Mouse (Mus musculus): ENCODE results near the gene Rdh16f2. TPM values are rescaled to one million over a fixed set of nuclear protein-coding genes. Genes with fewer than 3 reads are reported as not detected.

The Rdh16f2 gene
- polyA plus RNA-seq, 1 experiment from 2014 or later, result not detected

DNA sequence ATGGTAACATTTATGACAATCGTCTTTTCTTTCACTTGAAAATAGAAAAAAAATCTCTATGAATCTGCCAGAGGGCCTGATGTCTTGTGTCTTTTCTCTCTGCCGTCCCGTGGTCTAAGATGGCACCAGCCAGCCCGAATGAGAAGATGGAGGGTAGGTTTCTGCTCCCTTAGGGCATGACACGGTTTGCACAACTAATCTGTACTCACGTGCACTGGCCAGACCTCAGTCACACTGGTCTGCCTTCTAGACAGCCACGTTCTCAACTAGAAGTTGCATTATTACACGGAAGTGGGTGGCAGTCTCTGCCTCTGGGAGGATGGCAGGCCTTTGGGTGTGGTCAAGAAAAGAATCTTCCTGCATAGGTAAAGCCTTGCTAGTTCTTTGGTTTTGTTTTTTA, 56.8 kb downstream of the Rdh16f2 start:
- H3K4me3 ChIP-seq, result no peak overlapping the region
- WGBS, result 89% methylated on average over 8 of the region's 8 CpGs
- H3K4me2 ChIP-seq (replicated peaks), result no peak overlapping the region
- no peak overlapping the region for H3K27ac ChIP-seq (replicated peaks)
- no peaks in the 10 kb centered on the region for H3K4me1 ChIP-seq
- no peaks in the 10 kb centered on the region for H3K36me3 ChIP-seq
- H3K9me3 ChIP-seq, result no peaks in the 10 kb centered on the region
- no peaks in the 10 kb centered on the region for H3K27me3 ChIP-seq
- no peak for ATAC-seq (replicated peaks)
- H3K9ac ChIP-seq (replicated peaks), result no peak overlapping the region

DNA sequence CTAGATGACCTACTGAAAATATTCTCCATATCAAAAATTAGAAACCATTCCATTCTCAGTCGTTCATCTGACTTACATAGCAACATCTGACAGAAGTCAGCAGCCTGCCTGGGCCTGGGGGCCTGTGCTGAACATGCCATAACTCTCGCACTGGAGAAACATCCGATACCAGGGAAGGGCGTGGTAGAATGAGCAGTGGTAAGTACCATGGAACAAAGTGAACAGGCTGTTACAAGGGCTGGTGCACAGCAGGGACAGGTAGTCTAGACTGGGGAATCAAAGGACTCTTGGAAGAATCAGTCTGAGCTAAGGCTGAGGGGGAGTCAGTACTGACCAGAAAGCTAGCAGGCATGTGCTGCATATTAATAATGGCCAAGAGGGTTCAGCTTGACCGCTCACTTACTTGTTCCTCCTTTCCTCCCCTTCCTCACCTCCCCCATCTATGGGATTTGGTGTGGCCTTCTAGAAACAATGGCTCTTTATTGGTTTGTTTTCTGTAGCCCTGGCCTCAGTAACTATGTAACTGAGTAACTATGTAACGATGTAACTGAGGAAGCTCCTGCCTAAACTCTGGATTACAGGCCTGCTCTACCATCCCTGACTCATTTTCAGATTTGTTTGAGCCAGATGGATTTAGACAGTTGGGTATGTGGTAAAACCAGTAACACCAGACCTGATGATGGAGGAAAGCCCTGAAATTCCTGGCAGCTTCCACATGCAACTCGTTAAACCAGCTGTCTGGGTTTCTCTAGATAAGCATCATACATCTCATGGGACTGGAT, 58.5 kb downstream of the Rdh16f2 start:
- WGBS, result 68% methylated on average over 7 of the region's 7 CpGs
- no peak for ATAC-seq (replicated peaks)
- Histone ChIP-seq H3K4me3 (no peak overlapping the region), H3K4me2 (replicated peaks) (no peak overlapping the region), H3K27me3 (no peaks in the 10 kb centered on the region), H3K36me3 (no peaks in the 10 kb centered on the region), H3K27ac (replicated peaks) (no peak overlapping the region), H3K4me1 (no peaks in the 10 kb centered on the region), H3K9me3 (0 out of 2 replicates have a peak, but pooled peaks cover 3% of the 10 kb centered on the region), H3K9ac (replicated peaks) (no peak overlapping the region)

Other genes with a start within 250 kb of the Rdh16f2 start
- 93.1 and 95.7 TPM in 2 replicates for gene Lrp1, start 245.3 kb upstream of the Rdh16f2 start, polyA plus RNA-seq (2015; fragmentation: Nextera tagmentation; extraction: Ambion mirVana)
- gene Stat6, start 223.5 kb upstream of the Rdh16f2 start, polyA plus RNA-seq (2015; fragmentation: Nextera tagmentation; extraction: Ambion mirVana), result 3.4 and 3.7 TPM in 2 replicates
- gene Nemp1, start 199.6 kb upstream of the Rdh16f2 start, polyA plus RNA-seq (2015; fragmentation: Nextera tagmentation; extraction: Ambion mirVana), result 4.8 and 5.8 TPM in 2 replicates
- gene Nab2, start 197.9 kb upstream of the Rdh16f2 start, polyA plus RNA-seq (2015; fragmentation: Nextera tagmentation; extraction: Ambion mirVana), result 2.9 and 3.9 TPM in 2 replicates
- gene Myo1a, start 161.3 kb upstream of the Rdh16f2 start, polyA plus RNA-seq (2015; fragmentation: Nextera tagmentation; extraction: Ambion mirVana), result 0.87 and 1.1 TPM in 2 replicates
- 4.5 and 6.6 TPM in 2 replicates for gene Tac2, start 142.0 kb upstream of the Rdh16f2 start, polyA plus RNA-seq (2015; fragmentation: Nextera tagmentation; extraction: Ambion mirVana)
- gene Zbtb39, start 126.9 kb upstream of the Rdh16f2 start, polyA plus RNA-seq (2015; fragmentation: Nextera tagmentation; extraction: Ambion mirVana), result 4.0 and 4.1 TPM in 2 replicates
- gene Gpr182, start 114.7 kb upstream of the Rdh16f2 start, polyA plus RNA-seq (2015; fragmentation: Nextera tagmentation; extraction: Ambion mirVana), result 0.60 and 0.74 TPM in 2 replicates
- not detected in 2 replicates for gene Rdh1, start 106.8 kb upstream of the Rdh16f2 start, polyA plus RNA-seq (2015; fragmentation: Nextera tagmentation; extraction: Ambion mirVana)
- not detected in 2 replicates for gene Rdh16f1, start 106.7 kb upstream of the Rdh16f2 start, polyA plus RNA-seq (2015; fragmentation: Nextera tagmentation; extraction: Ambion mirVana)
- 0.22 and 0.24 TPM in 2 replicates for gene Rdh9, start 90.1 kb upstream of the Rdh16f2 start, polyA plus RNA-seq (2015; fragmentation: Nextera tagmentation; extraction: Ambion mirVana)
- 0.08 TPM in 1 of 2 replicates, not detected in the other for gene Rdh16, start 65.3 kb upstream of the Rdh16f2 start, polyA plus RNA-seq (2015; fragmentation: Nextera tagmentation; extraction: Ambion mirVana)
- gene Rdh19, start 16.5 kb upstream of the Rdh16f2 start, polyA plus RNA-seq (2015; fragmentation: Nextera tagmentation; extraction: Ambion mirVana), result not detected in 2 replicates
- not detected in 2 replicates for gene Rdh7, start 22.3 kb downstream of the Rdh16f2 start, polyA plus RNA-seq (2015; fragmentation: Nextera tagmentation; extraction: Ambion mirVana)
- not detected in 2 replicates for gene Sdr9c7, start 32.0 kb downstream of the Rdh16f2 start, polyA plus RNA-seq (2015; fragmentation: Nextera tagmentation; extraction: Ambion mirVana)
- gene Hsd17b6, start 141.1 kb downstream of the Rdh16f2 start, polyA plus RNA-seq (2015; fragmentation: Nextera tagmentation; extraction: Ambion mirVana), result not detected in 2 replicates
- gene Prim1, start 148.7 kb downstream of the Rdh16f2 start, polyA plus RNA-seq (2015; fragmentation: Nextera tagmentation; extraction: Ambion mirVana), result 61.6 and 62.3 TPM in 2 replicates
- gene Naca, start 169.1 kb downstream of the Rdh16f2 start, polyA plus RNA-seq (2015; fragmentation: Nextera tagmentation; extraction: Ambion mirVana), result 599 and 612 TPM in 2 replicates
- gene Ptges3, start 192.5 kb downstream of the Rdh16f2 start, polyA plus RNA-seq (2015; fragmentation: Nextera tagmentation; extraction: Ambion mirVana), result 430 and 444 TPM in 2 replicates
- gene Atp5b, start 216.8 kb downstream of the Rdh16f2 start, polyA plus RNA-seq (2015; fragmentation: Nextera tagmentation; extraction: Ambion mirVana), result 2,026 and 2,088 TPM in 2 replicates
- 9.1 and 9.8 TPM in 2 replicates for gene Baz2a, start 225.1 kb downstream of the Rdh16f2 start, polyA plus RNA-seq (2015; fragmentation: Nextera tagmentation; extraction: Ambion mirVana)

Data from forebrain, embryonic 15.5 days (tissue).